Mouse (Mus musculus) neural tube, embryonic 10.5 days (tissue): Measurements from ENCODE around the gene Lman2.
A peak's percentile ranks its signal among the peaks of the same experiment; 100 is the strongest.

Experiments
- DNase-seq: peaks from one replicate; pipeline ENCODE4 v3.0.0-alpha.2; 2017; ENCODE audit warnings: low spot score; ENCODE audit errors: extremely low spot score

Gene Lman2

DNA sequence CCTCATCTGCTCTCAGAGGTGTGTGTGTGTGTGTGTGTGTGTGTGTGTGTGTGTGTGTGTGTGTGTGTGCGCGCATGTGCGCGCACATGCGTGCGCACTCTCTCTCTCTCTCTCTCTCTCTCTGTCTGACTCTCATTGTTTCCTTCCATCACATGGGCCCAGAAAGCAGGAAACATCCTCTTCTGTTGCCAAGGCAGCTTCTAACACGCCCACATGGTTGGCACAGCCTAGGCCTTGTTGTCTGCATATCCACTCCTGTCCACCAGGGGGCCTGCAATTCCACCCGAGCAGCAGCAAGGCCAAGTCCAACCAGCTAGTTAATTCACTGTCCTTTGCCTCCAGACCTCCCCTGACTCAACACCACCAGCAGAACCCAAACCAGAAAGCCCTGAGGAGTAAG, 35.0 kb downstream of the Lman2 start:
- peak; percentile 80 for DNase-seq

DNA sequence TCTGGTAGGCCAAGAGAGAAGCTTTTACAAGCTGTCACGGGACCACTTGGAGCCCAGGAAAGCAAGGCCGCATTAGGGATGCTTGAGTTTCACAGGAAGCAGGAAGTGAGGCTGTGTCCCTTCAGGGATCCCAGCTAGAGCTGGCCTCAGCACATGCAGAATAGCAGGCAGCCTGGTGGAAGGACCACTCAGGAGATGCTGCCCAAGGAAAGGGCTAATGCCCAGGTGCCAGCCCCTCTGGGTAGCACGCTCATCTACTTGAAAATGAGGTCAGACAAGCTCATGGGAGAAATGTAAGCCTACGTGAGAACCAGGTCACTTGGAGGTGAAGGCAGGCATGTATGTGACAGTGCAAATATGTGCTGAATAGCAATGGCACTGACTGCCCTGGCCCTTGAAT, 35.4 kb downstream of the Lman2 start:
- DNase-seq: no peak

DNA sequence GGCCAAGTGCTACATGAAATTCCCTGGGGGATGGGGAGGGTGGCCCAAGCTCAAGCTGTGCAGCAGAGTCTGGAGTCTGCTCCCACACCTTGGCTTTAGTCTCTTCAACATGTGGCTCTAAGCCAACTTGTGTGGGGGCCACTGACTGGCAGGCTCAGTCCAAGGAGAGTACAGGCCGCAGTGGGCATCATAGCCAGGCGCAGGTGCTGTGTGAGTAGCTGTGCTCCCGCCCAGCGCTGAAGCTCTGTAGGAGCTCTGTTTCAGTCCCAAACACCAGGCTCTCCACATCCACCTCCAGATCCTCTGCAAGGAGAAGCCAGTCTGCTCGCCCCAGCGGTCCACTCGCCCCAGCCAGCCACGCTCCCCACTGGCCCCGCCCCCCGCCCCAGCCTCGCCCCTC, 37.0 kb downstream of the Lman2 start:
- no peak for DNase-seq

DNA sequence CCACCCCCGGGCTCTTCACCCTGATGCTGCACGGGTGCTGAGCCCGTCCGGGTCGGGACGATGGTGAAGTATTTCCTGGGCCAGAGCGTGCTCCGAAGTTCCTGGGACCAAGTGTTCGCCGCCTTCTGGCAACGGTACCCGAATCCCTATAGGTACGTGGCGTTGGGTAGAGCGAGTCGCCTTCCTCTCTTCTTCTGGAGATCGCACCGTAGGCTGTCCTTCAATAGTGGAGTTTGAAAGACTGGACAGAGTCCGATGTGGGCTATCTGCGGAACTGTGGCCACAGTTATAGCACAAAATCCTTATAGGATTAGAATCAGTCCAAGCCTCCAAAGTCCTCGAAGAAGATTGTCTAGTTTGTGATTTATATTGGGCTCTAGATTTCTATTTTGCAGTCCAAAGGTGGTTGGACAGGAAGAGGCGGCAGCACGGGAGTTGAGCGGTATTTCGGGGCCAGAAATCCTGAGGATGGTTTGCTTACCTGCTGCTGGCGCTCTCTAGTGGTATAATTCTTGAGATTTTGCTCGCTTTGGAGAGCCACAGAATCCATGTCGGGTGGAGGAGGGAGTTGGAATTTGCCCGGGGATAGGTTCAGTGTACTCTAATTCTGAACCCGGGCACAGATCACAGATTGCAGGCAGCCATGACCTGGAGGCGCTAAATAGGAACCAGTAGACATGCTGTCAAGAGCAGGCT, 40.3 kb downstream of the Lman2 start:
- DNase-seq: peak; percentile 30

DNA sequence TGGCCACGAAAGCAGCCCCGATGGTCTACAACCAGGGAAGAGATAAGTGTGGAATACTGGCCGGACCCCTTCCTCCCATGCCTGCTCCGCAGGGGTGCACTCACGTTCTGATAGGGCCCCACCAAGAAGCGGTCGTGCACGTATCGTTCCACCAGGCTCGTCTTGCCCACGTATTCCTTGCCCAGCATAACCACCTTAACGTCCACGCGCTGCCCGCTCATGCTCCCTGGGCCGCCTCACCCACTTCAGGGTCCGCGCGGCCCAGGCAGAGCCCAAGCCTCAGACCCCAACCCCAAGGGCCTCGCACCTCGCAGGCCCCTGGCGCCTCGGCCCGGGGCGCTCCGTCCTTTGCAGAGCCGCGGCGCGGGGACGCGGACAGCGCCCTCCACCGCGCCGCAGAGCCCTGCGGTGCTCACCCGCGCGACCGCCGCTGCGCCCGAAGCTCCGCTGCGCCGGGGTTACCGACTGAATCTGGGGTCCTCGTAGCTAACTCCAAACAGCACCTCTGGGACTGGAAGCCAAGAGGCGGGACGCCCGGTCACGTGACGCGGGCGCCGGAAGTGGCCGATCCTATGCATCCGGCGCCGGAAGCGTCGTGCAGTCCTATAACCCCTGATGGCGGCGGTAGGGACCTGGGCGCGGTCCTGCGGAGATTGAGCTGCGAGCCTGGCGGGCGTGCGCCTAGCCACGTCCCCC, 41.0 kb downstream of the Lman2 start, which contains the start of gene Rab24:
TSS of gene Rab24 (minus strand) at position 513 of the 696 bp plus-strand sequence.
- DNase-seq: peak; percentile 91

DNA sequence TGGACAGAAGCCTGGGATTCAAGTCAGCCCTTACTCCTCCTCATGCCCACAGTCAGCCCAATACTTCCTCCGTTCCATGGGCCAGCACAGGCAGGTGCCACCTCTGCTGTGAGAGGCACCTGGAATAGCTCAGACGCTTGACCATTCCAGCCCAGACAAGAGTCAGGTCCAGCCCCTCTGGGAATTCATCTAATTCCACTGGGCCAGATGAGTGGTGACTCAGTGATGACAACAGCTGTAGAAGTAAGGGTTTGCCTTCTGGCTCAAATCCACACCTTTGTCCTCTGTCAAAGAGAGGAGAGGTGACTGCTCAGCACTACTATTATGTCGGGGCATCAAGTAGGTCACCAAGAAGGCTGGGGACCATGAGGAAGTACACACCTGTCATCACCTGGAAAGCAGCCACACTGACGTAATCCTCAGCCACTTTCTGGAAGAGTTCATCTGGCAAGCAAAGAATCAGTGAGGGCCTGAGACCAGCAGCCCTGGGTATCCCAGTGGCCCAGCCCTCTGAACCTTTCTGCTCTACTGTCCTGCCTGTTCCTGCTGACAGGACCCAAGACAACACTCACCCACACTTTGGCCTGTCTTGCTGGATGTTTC, 42.6 kb downstream of the Lman2 start, which contains the start of gene Prelid1:
TSS of gene Prelid1 (plus strand) at position 570 of the 603 bp plus-strand sequence.
- no peak for DNase-seq

DNA sequence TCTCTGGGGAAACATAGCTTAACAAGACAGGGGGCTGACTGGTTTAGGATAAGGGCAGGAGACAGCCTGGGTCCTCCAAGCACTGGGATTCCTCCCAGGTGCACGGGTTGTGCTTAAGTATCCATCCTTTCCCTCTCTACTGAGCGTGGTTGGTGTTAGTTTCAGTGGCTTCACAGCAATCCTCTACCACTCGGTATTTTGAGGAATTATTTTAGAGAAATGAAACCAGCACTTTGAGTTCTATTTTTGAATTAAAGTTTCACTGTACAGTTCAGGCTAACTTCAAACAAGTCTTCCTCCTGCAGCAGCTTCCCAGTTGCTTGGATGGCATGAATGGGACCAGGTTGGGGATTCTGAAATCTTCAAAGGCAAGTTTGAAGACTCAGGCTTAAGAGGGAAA, 44.2 kb downstream of the Lman2 start:
- DNase-seq: no peak

DNA sequence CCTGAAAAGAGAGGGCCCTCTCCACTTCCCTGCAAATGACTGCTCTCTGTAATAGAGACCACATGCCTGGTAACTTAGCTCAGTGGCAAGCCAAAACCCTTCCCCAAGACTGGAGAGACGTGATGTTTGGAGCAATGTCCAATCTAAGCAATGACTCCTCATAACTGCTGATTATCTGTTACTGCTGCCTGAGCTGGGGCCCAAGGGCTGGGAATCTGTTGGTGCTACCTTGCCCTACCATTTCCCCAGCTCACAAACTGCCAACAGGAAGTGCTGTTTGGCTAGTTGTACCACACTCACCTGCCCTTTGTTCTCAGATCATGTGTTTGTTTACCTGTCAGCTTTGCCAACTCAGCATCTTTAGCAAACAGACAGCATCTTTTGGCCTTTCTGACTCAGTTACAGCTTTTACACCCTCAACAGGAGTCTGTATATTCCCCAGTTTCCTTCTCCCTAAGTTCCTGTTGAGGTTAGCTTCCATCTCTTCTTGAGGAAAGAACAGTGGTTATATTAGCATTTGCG, 47.6 kb downstream of the Lman2 start:
- no peak for DNase-seq

DNA sequence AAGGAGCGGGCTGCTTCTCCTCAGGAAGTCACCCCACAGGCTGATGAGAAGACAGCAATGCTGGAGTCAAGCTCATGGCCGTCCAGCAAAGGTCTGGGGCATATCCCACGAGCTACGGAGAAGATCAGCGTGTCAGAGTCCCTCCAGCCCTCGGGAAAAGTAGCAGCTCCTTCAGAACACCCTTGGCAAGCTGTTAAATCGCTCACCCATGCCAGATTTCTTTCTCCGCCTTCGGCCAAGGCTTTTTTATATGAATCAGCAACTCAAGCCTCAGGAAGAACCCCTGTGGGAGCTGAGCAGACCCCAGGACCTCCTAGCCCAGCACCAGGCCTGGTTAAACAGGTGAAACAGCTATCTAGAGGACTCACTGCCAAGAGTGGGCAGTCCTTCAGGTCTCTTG, 49.5 kb downstream of the Lman2 start:
- DNase-seq: no peak

DNA sequence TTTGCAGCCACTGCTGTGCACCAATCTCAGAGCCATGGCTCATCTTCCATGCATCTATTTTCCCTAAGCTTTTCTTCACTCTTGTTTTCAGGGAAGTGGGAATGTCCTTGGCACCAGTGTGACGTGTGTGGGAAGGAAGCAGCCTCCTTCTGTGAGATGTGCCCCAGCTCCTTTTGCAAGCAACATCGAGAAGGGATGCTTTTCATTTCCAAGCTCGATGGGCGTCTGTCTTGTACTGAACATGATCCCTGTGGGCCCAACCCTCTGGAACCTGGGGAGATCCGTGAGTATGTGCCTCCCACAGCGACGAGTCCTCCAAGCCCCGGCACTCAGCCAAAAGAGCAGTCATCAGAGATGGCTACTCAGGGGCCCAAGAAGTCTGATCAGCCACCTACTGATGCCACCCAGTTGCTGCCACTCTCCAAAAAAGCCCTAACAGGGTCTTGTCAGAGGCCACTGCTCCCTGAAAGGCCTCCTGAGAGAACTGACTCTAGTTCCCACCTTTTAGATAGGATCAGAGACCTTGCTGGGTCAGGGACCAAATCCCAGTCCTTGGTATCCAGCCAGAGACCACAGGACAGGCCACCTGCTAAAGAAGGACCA, 50.5 kb downstream of the Lman2 start:
- DNase-seq: no peak

DNA sequence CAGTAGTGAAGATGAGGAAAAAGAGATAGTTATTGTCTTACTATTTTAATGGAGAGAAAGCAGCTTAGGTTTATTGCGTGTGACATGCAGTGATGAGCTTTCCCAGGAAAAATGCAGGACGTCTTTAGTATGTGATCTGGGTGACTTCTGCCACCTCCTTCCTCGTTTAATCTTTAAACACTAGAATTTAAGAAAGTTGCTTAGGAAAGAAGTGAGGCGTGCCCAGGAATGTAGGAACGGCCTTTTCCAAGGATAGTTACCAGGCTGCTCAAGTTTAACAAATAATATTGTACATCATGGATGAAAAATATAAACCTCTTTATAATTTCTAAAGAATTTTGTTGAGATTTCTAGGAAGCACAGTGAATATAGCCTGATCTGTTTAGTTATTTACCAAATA, 61.7 kb downstream of the Lman2 start:
- DNase-seq: no peak

DNA sequence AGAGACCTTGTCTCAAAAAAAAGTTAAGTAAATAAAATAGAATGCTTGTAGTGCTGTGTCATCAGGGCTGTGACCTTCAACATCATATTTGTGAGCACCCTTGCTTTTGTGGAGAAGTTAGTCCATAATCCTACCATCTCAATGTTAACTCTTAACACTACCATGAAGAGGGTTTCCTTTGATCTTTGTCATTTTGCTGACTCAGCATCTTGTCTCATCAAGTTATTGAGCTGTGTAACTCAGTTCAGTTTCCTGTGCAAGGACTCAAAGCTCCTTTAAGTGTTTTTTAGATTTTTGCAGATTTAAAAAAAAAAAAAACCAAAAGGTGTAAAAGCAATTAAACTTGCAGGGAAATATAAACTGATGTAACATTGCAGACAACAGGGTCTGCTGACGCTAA, 65.8 kb downstream of the Lman2 start:
- DNase-seq: no peak
